Comparison of ENCODE assay signal across 1 mouse cellular context in the genomic region with DNA sequence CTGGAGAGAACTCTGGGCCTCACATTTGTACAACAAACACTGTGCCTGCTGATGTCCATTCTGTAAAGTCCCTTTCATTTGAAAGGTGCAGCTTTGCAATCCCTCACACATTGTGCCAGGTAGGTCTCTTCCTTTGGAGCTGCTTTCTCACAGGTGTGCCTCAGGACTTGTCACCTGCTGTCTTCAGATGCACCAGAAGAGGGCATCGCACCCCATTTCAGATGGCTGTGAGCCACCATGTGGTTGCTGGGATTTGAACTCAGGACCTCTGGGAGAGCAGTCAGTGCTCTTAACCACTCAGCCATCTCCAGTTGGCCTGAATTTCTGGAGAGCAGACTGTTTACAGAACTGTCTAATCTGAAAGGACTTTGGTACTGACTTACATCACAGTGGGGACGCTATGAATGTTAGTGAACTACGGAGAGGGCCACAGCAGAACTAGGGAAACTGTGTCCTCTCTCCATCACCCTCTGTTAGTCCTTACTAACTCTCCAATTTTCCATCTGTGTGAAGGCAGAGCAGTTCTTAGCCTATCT.
A peak's percentile ranks its signal among the peaks of the same experiment; 100 is the strongest.
TF ChIP-seq lines count a peak whose summit lies in the region.

No protein-coding gene starts in this region.

TF ChIP-seq in MEL, 35 proteins besides CTCF, POLR2A, EP300 and RAD21:
- TF ChIP-seq ZKSCAN1 (IDR thresholded peaks at IDR 0.05; ENCODE audit: low read depth, low read length) (no peak), TAL1 (IDR thresholded peaks at IDR 0.05; ENCODE audit: low read length) (no peak), SMC3 (IDR thresholded peaks at IDR 0.05; ENCODE audit: low read depth, low read length) (peak; percentile 5; the same call in 1 of the 2 replicates), NELFE (IDR thresholded peaks at IDR 0.05; ENCODE audit: low read depth, low read length) (no peak), POLR2AphosphoS5 (IDR thresholded peaks at IDR 0.05; ENCODE audit: borderline replicate concordance, low read depth, low read length) (no peak), MAX (IDR thresholded peaks at IDR 0.05; ENCODE audit: low read length) (no peak), GATA1 (IDR thresholded peaks at IDR 0.05; ENCODE audit: low read depth, low read length) (no peak), USF2 (IDR thresholded peaks at IDR 0.05; ENCODE audit: borderline replicate concordance in 1 of 2, insufficient read depth in 1 of 2, low read depth in 1 of 2, low read length in 2 of 2) (no peak)
